Mouse (Mus musculus) T-cell, adult 2 months (primary cell): Measurements from ENCODE around the gene Rnf144b.

ENCODE experiments used
- DNase-seq: peaks from one replicate; pipeline ENCODE4 v3.0.0; 2022; ENCODE audit warnings: low spot score

Rnf144b gene

DNA sequence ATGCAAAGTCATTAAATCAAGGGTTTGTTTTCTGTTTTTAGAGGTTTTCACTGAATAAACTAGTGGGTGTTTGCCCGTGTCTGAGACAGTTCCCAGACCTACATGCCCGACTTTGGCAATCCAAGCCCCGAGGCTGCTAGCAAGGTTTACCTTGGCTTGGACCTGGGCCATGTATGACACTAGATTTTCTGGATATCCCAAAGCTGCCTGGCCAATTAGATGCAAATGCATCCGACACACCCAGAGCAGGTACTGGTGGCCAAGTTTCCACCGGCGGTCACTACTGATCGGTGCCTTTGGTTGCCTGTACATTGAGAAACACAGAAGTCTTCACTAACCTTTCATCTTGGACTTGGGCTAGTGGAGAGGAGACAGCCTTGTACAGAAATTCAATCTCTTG, 144.0 kb downstream of the Rnf144b start:
- no peak for DNase-seq

DNA sequence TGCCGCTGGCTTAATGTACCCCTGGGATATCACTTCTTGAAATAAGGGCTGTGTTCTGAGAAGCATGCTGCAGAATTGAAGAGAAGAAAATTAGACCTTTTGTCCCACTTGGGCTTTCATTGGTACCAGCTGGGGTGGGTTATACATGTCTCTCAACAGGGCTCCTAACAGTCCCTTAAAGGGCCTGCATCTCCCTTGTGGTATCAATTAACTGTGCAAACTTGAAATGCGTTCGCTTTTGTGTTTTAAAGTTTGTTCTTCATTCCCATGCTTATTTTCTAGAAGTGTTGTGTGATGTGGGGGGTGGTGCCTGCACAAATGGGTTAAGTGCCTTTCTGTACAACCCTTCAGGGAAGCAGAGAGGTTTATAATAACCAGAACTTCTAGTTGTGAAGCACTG, 145.8 kb downstream of the Rnf144b start:
- DNase-seq, result no peak

DNA sequence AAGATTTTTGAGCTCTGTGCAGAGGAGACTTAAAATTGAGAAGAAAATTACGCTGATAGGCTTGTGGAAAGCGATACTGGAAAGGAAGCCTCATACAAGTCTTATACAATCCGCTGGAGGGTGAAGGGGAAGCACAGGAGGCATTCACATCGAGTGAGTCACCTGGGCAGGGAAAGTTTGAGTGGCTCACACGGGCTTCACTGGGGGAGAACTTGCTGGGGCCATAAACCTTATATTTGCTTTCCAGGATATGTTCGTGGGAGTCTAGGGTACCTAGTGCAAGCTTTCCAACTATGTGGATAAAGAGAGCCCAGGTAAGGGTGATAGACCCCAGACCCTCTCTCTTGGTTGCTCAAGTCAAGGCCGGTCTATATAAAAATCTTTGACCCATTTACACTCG, 150.5 kb downstream of the Rnf144b start:
- no peak for DNase-seq

DNA sequence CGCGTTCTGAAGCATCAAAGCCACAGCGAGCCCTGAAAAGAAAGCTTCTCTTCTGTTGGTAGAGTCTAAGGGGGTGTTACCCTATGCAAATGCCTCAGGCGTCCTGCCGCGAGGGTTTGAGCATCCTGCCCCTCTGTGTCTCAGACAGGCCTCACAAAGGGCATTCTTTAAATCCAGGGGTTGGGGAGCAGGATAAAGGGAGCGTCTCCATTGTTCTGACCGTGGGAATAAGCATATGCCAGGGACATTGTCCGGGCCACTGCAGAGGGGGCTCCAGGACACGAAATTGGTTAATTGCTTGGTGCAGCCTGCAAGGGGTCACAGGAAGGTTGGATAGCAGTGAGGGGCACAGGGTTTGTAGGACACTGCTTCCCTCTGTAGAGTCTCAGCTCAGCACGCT, 151.0 kb downstream of the Rnf144b start:
- DNase-seq, result no peak

DNA sequence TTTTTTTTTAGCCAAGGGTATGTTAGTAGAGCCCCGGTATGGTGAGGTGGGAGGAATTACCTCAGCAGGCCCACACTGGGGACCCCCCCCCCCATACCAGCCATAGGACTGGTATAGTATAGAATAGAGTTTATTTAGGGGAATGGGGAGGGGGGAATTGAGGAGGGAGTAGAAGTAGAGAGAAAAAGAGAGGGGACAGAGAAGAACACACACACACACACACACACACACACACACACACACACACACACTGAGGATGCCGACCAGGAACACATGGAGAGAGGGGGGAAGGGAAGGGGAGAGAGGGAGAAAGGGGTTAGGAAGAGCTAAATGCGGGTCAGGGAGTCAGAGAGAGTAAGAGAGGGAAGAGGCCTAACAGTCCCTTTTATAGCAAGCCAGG, 151.7 kb downstream of the Rnf144b start:
- no peak for DNase-seq

DNA sequence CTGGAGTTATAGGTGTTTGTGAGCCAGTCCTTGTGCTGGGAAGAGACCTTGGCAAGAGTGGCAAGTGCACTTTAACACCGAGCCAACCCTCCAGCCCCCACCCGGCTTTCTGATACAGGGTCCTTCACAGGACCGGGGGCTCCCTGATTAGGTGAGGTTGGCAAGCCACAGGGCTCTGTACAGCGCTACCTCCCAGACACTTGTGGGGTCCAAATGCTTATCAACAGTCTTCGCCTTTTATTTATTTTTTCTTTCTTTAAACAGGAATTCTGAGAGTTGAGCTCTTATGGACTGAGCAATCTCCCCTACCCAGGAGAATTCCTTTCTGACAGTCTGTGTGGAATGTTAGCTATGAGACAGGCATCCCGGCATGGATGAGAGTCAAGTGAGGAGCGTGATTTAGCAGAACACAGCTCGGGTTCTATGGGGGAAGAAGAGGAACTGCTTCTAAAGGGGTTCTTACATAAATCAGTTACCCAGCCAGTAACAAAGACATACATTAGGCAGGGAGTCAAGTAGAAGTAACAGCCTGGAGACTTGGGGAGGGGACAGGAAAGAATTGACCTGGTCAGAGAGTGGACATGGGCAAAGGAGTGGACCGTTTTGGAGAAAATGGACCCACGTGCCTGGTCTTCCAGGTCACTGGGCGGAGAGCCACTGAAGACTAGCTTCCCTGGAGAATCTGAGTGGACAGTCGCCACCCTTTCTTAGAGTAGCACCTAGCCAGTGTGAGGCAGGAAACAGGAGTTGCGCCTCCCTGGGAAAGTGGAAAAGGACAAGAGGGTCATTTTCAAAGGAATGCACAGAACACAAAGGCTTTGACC, 154.8 kb downstream of the Rnf144b start:
- DNase-seq, result no peak

DNA sequence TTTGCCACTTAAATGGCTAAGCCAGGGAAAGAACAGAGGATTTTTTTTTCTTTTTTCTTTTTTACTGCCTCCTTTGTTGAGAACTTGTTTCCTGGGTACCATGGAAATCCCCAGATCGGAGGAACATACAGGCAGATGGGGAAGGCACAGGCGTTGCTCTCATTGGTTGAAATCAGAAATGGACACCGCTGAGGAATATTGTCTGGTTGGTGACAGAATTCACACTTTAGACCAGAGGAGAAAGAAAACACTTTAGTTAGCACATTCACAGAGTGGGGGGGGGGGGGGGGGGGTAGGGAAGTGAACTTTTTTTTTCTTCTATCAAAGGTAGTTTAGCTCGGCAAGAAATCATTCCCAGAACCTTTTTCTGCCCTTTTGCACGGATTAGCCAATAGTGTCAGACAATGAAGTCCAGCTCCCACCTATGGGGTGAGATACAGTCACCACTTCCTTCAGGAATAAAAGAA, 155.4 kb downstream of the Rnf144b start:
- DNase-seq, result no peak

DNA sequence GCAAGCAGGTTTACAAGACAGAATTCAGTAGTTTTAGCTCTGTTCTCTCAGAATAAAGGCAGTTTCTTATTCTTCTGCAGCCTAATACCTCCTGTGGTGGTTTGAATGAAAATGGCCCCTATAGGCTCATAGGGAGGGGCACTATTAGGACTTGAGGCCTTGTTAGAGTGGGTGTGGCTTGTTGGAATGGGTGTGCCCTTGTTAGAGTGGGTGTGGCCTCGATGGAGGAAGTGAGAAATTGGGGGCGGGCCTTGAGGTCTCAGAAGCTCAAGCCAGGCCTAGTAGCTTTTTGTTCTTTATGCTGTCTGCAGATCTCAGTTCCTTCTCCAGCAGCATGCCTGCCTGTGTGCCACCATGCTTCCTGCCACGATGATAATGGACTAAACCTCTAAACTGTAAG, 159.8 kb downstream of the Rnf144b start:
- no peak for DNase-seq

DNA sequence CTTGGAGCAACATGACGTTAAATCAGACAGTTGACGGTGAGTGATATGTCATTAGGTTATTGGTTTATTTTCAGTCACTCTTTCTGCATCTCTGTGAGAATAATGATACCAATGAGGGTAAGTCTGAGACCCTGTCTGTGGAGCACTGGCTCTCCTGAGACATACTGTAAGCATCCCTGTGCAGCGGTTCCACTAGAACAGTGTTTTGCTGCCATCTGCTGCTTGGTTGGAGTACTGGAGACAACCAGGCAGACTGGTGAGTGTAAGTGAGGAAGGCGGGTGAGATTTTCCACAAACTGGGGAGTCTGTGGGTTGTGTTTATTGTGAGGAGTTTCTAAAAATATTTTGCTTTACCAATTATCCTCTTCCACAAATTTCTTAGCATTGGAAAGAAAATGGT, 166.0 kb downstream of the Rnf144b start:
- DNase-seq, result peak; percentile 4

DNA sequence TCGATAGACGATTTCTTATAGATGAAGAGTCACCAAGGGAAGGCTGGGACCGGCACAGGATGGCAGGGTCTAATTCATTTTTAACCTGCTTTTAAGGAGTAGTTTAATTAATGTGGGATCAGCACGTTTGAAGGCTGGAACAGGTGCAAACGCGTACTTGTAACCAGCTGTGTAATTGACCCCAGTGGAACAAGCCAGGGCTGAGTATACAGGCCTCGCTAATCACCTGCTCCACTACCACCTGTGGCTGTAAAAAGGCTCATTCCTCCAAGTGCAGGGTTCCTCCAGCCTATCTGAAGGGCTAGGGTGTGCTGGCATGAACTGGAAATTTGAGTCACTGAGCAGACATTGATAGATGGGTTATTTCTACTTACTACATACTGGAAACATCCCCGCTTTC, 174.0 kb downstream of the Rnf144b start:
- DNase-seq, result no peak
